21 mouse cellular contexts compared by ENCODE assay signal in the genomic region with DNA sequence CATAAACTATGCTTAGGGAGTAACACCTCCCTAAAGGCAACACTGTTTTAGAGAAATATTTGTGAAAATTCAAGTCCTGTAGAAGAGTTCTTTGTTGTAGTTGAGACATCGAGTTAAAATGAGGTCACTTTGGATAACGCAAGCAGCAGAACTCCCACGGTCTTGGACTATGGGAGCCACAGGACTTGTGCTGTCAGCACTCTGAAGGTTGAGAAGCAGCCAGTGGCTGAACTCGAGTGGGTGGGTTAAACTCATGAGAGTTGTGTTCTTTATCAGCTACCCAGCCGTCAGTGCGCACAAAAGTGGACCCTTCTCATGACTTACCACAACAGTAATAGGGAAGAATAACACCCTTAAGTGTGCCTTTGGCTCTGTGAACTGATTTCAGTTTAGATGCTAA. TPM values are rescaled to one million over a fixed set of nuclear protein-coding genes. Genes with fewer than 3 reads are reported as not detected.
A peak's percentile ranks its signal among the peaks of the same experiment; 100 is the strongest.
DNase-seq lines count a peak whose midpoint lies in the region; ATAC-seq and TF ChIP-seq lines count a peak whose summit lies in the region.
"Had no signal": no experiment of that assay in that cellular context is flagged by ENCODE, and none has a peak within 500 bp of the region (broad histone marks: within the 10 kb centered on the region; RNA-seq: fewer than 3 reads in every experiment).

No protein-coding gene starts in this region.

- H3K9me3 ChIP-seq in heart, postnatal 0 days (replicated peaks; ENCODE audit: control insufficient read depth, low read length) = no peaks in the 10 kb centered on the region
- H3K9me3 ChIP-seq in stomach, embryonic 15.5 days = no peaks in the 10 kb centered on the region
- H3K9me3 ChIP-seq: kidney, embryonic 15.5 days; liver, embryonic 13.5 days; neural tube, embryonic 12.5 days had no signal

- no peak for DNase-seq in gastrocnemius, adult 2 months
- DNase-seq in gastrocnemius, adult 8-10 months (ENCODE audit: low spot score in 2 of 2) = no peak
- DNase-seq in testis, postnatal 10 days (ENCODE audit: low spot score) = peak; percentile 42
- DNase-seq in testis, postnatal 14 days (ENCODE audit: low spot score) = no peak
- peak; percentile 41 for DNase-seq in heart, postnatal 0 days (ENCODE audit: low spot score)
- no peak for DNase-seq in left cerebral cortex, adult 8-10 months (ENCODE audit: low spot score in 2 of 2)
- DNase-seq in c-Kit-positive CD71-positive TER-119-positive erythroid progenitor cells, embryonic 14.5 days (ENCODE audit: low spot score) = no peak
- DNase-seq: adrenal gland, postnatal 36 days; cerebellum, postnatal 10 days; liver, embryonic 13.5 days; right cerebral cortex, postnatal 25 days had no signal

- no peak overlapping the region for H3K4me2 ChIP-seq in heart, postnatal 0 days (ENCODE audit: low read depth, low read length)
- H3K4me2 ChIP-seq in stomach, embryonic 15.5 days = no peak overlapping the region
- H3K4me2 ChIP-seq: kidney, embryonic 15.5 days; liver, embryonic 13.5 days; neural tube, embryonic 12.5 days had no signal

- 31% methylated on average over 6 of the region's 6 CpGs for WGBS in heart, postnatal 0 days
- WGBS in stomach, embryonic 15.5 days = 69% methylated on average over 6 of the region's 6 CpGs

- intact Hi-C loops in gastrocnemius, adult 2 months (cut with DNase I) = no loop called here

- H3K27me3 ChIP-seq in heart, postnatal 0 days (ENCODE audit: control insufficient read depth, insufficient read depth, low read length) = no peaks in the 10 kb centered on the region
- no peaks in the 10 kb centered on the region for H3K27me3 ChIP-seq in stomach, embryonic 15.5 days (replicated peaks)
- H3K27me3 ChIP-seq: kidney, embryonic 15.5 days; liver, embryonic 13.5 days; neural tube, embryonic 12.5 days had no signal

- H3K4me3 ChIP-seq in gastrocnemius, adult 2 months = no peak overlapping the region
- H3K4me3 ChIP-seq in heart, postnatal 0 days (ENCODE audit: low read depth, low read length) = no peak overlapping the region
- H3K4me3 ChIP-seq in stomach, embryonic 15.5 days (replicated peaks) = no peak overlapping the region
- H3K4me3 ChIP-seq: kidney, embryonic 15.5 days; liver, embryonic 13.5 days; neural tube, embryonic 12.5 days had no signal

- no peak for TF ChIP-seq CTCF in gastrocnemius, adult 2 months (IDR thresholded peaks at IDR 0.05)
- TF ChIP-seq CTCF in heart, postnatal 0 days (IDR thresholded peaks at IDR 0.05; ENCODE audit: low read depth) = no peak

- no peaks in the 10 kb centered on the region for H3K36me3 ChIP-seq in heart, postnatal 0 days (replicated peaks; ENCODE audit: control insufficient read depth, insufficient read depth, low read length)
- no peaks in the 10 kb centered on the region for H3K36me3 ChIP-seq in stomach, embryonic 15.5 days
- H3K36me3 ChIP-seq: kidney, embryonic 15.5 days; liver, embryonic 13.5 days; neural tube, embryonic 12.5 days had no signal

- peak overlapping the region; percentile 35; the same call in 1 of the 2 replicates for H3K27ac ChIP-seq in gastrocnemius, adult 2 months
- H3K27ac ChIP-seq in heart, postnatal 0 days (ENCODE audit: low read depth) = 0 out of 2 replicates have a peak overlapping the region, but pooled peaks have one; percentile 7
- H3K27ac ChIP-seq in stomach, embryonic 15.5 days = peak overlapping the region; percentile 78
- H3K27ac ChIP-seq: kidney, embryonic 15.5 days; liver, embryonic 13.5 days; neural tube, embryonic 12.5 days had no signal

- H3K9ac ChIP-seq in heart, postnatal 0 days (replicated peaks; ENCODE audit: low read depth, low read length) = no peak overlapping the region
- no peak overlapping the region for H3K9ac ChIP-seq in stomach, embryonic 15.5 days
- H3K9ac ChIP-seq: kidney, embryonic 15.5 days; liver, embryonic 13.5 days; neural tube, embryonic 12.5 days had no signal

- no peaks in the 10 kb centered on the region for H3K4me1 ChIP-seq in heart, postnatal 0 days (ENCODE audit: control insufficient read depth, insufficient read depth)
- peaks cover 3% of the 10 kb centered on the region; the same call in 1 of the 2 replicates for H3K4me1 ChIP-seq in stomach, embryonic 15.5 days
- H3K4me1 ChIP-seq: kidney, embryonic 15.5 days; liver, embryonic 13.5 days; neural tube, embryonic 12.5 days had no signal

- no peak; the same call in 1 of the 2 replicates for ATAC-seq in heart, postnatal 0 days (ENCODE audit: insufficient read depth, low read depth)
- ATAC-seq in stomach, embryonic 15.5 days (ENCODE audit: insufficient read depth, low FRiP score, low read depth) = no peak
- ATAC-seq: hindbrain, embryonic 16.5 days; lung, postnatal 0 days had no signal

- TF ChIP-seq EP300 in heart, postnatal 0 days (IDR thresholded peaks at IDR 0.05; ENCODE audit: low read depth) = no peak

RNA-seq across cellular contexts. Expression of a gene that starts 17.1 kb away (rescaled TPM):
- 10 to 100 TPM in 1 of 2 experiments, 1 to 10 TPM in 1; 4.0 to 28.1 TPM for total RNA-seq in gastrocnemius, adult 2 months (2021)
- 1 to 10 TPM in 3 of 4 experiments, under 1 TPM in 1; 0.75 to 4.0 (median 2.0) TPM for total RNA-seq in gastrocnemius, adult 8-10 months (2022)
- not detected in 2 replicates for total RNA-seq in heart, postnatal 0 days (2014; rRNA removed; ENCODE audit: low replicate concordance)
- polyA plus RNA-seq in heart, postnatal 0 days (2015; fragmentation: Nextera tagmentation; extraction: Ambion mirVana) = 0.04 and 0.05 TPM in 2 replicates
- polyA plus RNA-seq in stomach, embryonic 15.5 days (2015; fragmentation: Nextera tagmentation; extraction: Ambion mirVana) = 1.2 and 1.3 TPM in 2 replicates
- total RNA-seq in left cerebral cortex, adult 8-10 months (2022) = not detected
- total RNA-seq: adrenal gland, postnatal 36 days; layer of hippocampus, adult 18-20 months; left cerebral cortex, postnatal 25 days; megakaryocyte-erythroid progenitor cell, adult 5-6 weeks; midbrain, postnatal 0 days had no signal
- polyA plus RNA-seq: gonadal fat pad, adult 2 months; hindbrain, embryonic 16.5 days; lung, postnatal 0 days; midbrain, postnatal 0 days had no signal

RNA-seq across cellular contexts. Expression of a gene that starts 24.6 kb away (rescaled TPM):
- total RNA-seq in gastrocnemius, adult 2 months (2021) = 10 to 100 TPM in 1 of 2 experiments, 1 to 10 TPM in 1; 7.4 to 22.7 TPM
- total RNA-seq in gastrocnemius, adult 8-10 months (2022) = 10 to 100 TPM; 11.3 to 14.1 (median 12.0) TPM
- 36.5 and 71.6 TPM in 2 replicates for total RNA-seq in heart, postnatal 0 days (2014; rRNA removed; ENCODE audit: low replicate concordance)
- polyA plus RNA-seq in heart, postnatal 0 days (2015; fragmentation: Nextera tagmentation; extraction: Ambion mirVana) = 87.0 and 102 TPM in 2 replicates
- polyA plus RNA-seq in stomach, embryonic 15.5 days (2015; fragmentation: Nextera tagmentation; extraction: Ambion mirVana) = 233 and 255 TPM in 2 replicates
- total RNA-seq in left cerebral cortex, adult 8-10 months (2022) = 1 to 10 TPM; 1.5 to 2.7 (median 2.5) TPM
- total RNA-seq: megakaryocyte-erythroid progenitor cell, adult 5-6 weeks had no signal

RNA-seq across cellular contexts. Expression of a gene that starts 54.3 kb away (rescaled TPM):
- total RNA-seq in gastrocnemius, adult 2 months (2021) = under 1 TPM in 1 of 2 experiments, not detected in 1; 0.14 TPM
- not detected for total RNA-seq in gastrocnemius, adult 8-10 months (2022)
- 0.12 and 1.8 TPM in 2 replicates for total RNA-seq in heart, postnatal 0 days (2014; rRNA removed; ENCODE audit: low replicate concordance)
- polyA plus RNA-seq in heart, postnatal 0 days (2015; fragmentation: Nextera tagmentation; extraction: Ambion mirVana) = 0.30 and 0.85 TPM in 2 replicates
- polyA plus RNA-seq in stomach, embryonic 15.5 days (2015; fragmentation: Nextera tagmentation; extraction: Ambion mirVana) = 1.1 and 1.2 TPM in 2 replicates
- total RNA-seq in left cerebral cortex, adult 8-10 months (2022) = under 1 TPM in 1 of 4 experiments, not detected in 3; 0.22 TPM
- total RNA-seq: layer of hippocampus, adult 18-20 months; megakaryocyte-erythroid progenitor cell, adult 5-6 weeks had no signal
- polyA plus RNA-seq: liver, embryonic 13.5 days; lung, postnatal 0 days had no signal

Comparison
In these comparisons a context has a peak if more than half of its experiments do, and no peak if none do; other contexts are left out.
1. DNase-seq: peak in testis, postnatal 10 days (single experiment) and heart, postnatal 0 days (single experiment); none in gastrocnemius, adult 2 months (single experiment), gastrocnemius, adult 8-10 months (0 of 2), testis, postnatal 14 days (single experiment), left cerebral cortex, adult 8-10 months (0 of 2) and c-Kit-positive CD71-positive TER-119-positive erythroid progenitor cells, embryonic 14.5 days (single experiment).
2. H3K27ac ChIP-seq: peak in every context shown above with its lines; median percentile 78 in stomach, embryonic 15.5 days; 35 in gastrocnemius, adult 2 months; 7 in heart, postnatal 0 days.